Mouse (Mus musculus): Measurements from ENCODE around the gene Cryz.

DNA sequence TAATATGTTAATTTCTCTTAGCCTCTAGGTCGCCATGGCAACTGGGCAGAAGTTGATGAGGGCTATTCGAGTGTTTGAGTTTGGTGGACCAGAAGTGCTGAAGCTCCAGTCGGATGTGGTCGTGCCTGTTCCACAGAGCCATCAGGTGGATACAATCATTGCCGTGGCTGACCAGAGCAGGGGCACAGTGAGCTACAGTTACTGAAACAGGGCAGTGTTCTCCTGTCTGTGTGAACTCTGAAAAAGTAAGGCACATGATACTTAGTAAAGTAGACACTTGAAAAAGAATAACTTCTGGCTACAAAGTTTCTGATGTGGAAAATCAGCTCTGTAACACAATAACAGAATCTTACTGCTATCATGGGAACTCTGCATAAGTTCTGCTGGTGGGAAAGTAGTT lies 8.4 kb downstream of the Cryz start:
- TF ChIP-seq CTCF (IDR thresholded peaks at IDR 0.05; ENCODE audit: extremely low read depth, insufficient read length, insufficient replicate concordance, low read depth, low read length) (no peak), POLR2A (IDR thresholded peaks at IDR 0.05; ENCODE audit: low read depth, low read length) (no peak)

All from small intestine, adult 2 months (tissue).